Mouse (Mus musculus) intestine, embryonic 16.5 days (tissue): Measurements from ENCODE around the gene Gm13276. TPM values are rescaled to one million over a fixed set of nuclear protein-coding genes. Genes with fewer than 3 reads are reported as not detected.

Experiments
- polyA plus RNA-seq: library from polyadenylated mRNA; unstranded; fragments of >200 nt; fragmentation: Nextera tagmentation; extraction: Ambion mirVana; gene quantifications from 2 replicates; pipeline ENCODE4 v1.2.1, GENCODE M21; 2015

The Gm13276 gene
- polyA plus RNA-seq, 1 experiment from 2014 or later, result not detected

Other genes with a start within 250 kb of the Gm13276 start
- not detected in 2 replicates for gene Ifna15, start 227.5 kb upstream of the Gm13276 start, polyA plus RNA-seq
- gene Ifna14, start 213.9 kb upstream of the Gm13276 start, polyA plus RNA-seq, result not detected in 2 replicates
- not detected in 2 replicates for gene Ifna9, start 193.3 kb upstream of the Gm13276 start, polyA plus RNA-seq
- gene Ifna12, start 182.3 kb upstream of the Gm13276 start, polyA plus RNA-seq, result not detected in 2 replicates
- not detected in 2 replicates for gene C87499, start 151.3 kb upstream of the Gm13276 start, polyA plus RNA-seq
- not detected in 2 replicates for gene Ifna13, start 141.2 kb upstream of the Gm13276 start, polyA plus RNA-seq
- gene Ifna16, start 108.8 kb upstream of the Gm13276 start, polyA plus RNA-seq, result not detected in 2 replicates
- gene Ifna2, start 101.8 kb upstream of the Gm13276 start, polyA plus RNA-seq, result not detected in 2 replicates
- gene Ifnab, start 94.3 kb upstream of the Gm13276 start, polyA plus RNA-seq, result not detected in 2 replicates
- 0.62 and 1.4 TPM in 2 replicates for gene Gm26566, start 63.9 kb upstream of the Gm13276 start, polyA plus RNA-seq
- 63.4 and 69.9 TPM in 2 replicates for gene Klhl9, start 63.2 kb upstream of the Gm13276 start, polyA plus RNA-seq
- gene Gm13271, start 30.8 kb upstream of the Gm13276 start, polyA plus RNA-seq, result not detected in 2 replicates
- 0.21 TPM in 1 of 2 replicates, not detected in the other for gene Gm13283, start 25.6 kb upstream of the Gm13276 start, polyA plus RNA-seq
- 0.44 and 0.83 TPM in 2 replicates for gene Gm13290, start 11.9 kb upstream of the Gm13276 start, polyA plus RNA-seq
- not detected in 2 replicates for gene Gm13289, start 8.8 kb upstream of the Gm13276 start, polyA plus RNA-seq
- 0.28 TPM in 1 of 2 replicates, not detected in the other for gene Gm13272, start 5.9 kb upstream of the Gm13276 start, polyA plus RNA-seq
- gene Ifnz, start 3.6 kb upstream of the Gm13276 start, polyA plus RNA-seq, result 0.11 TPM in 1 of 2 replicates, not detected in the other
- not detected in 2 replicates for gene Gm13277, start 2.9 kb downstream of the Gm13276 start, polyA plus RNA-seq
- gene Gm13278, start 5.8 kb downstream of the Gm13276 start, polyA plus RNA-seq, result not detected in 2 replicates
- not detected in 2 replicates for gene Gm13275, start 8.8 kb downstream of the Gm13276 start, polyA plus RNA-seq
- gene Gm13279, start 11.7 kb downstream of the Gm13276 start, polyA plus RNA-seq, result not detected in 2 replicates
- gene Gm13285, start 14.0 kb downstream of the Gm13276 start, polyA plus RNA-seq, result 0.47 and 0.53 TPM in 2 replicates
- not detected in 2 replicates for gene Gm13287, start 17.5 kb downstream of the Gm13276 start, polyA plus RNA-seq
- gene Gm13288, start 19.8 kb downstream of the Gm13276 start, polyA plus RNA-seq, result not detected in 2 replicates
- gene Ifna7, start 30.5 kb downstream of the Gm13276 start, polyA plus RNA-seq, result not detected in 2 replicates
- not detected in 2 replicates for gene Ifna11, start 34.2 kb downstream of the Gm13276 start, polyA plus RNA-seq
- not detected in 2 replicates for gene Ifna6, start 41.7 kb downstream of the Gm13276 start, polyA plus RNA-seq
- not detected in 2 replicates for gene Ifna5, start 49.8 kb downstream of the Gm13276 start, polyA plus RNA-seq
- not detected in 2 replicates for gene Ifna4, start 56.2 kb downstream of the Gm13276 start, polyA plus RNA-seq
- gene Ifna1, start 64.4 kb downstream of the Gm13276 start, polyA plus RNA-seq, result not detected in 2 replicates
- gene Ifne, start 94.5 kb downstream of the Gm13276 start, polyA plus RNA-seq, result not detected in 2 replicates